Mouse (Mus musculus) ovary, postnatal 36 days (tissue): ENCODE data around the gene Cdk17.

Source experiments
- DNase-seq: peaks from one replicate; pipeline ENCODE4 v3.0.0; 2022; ENCODE audit warnings: low spot score, mixed read lengths

The Cdk17 gene

DNA sequence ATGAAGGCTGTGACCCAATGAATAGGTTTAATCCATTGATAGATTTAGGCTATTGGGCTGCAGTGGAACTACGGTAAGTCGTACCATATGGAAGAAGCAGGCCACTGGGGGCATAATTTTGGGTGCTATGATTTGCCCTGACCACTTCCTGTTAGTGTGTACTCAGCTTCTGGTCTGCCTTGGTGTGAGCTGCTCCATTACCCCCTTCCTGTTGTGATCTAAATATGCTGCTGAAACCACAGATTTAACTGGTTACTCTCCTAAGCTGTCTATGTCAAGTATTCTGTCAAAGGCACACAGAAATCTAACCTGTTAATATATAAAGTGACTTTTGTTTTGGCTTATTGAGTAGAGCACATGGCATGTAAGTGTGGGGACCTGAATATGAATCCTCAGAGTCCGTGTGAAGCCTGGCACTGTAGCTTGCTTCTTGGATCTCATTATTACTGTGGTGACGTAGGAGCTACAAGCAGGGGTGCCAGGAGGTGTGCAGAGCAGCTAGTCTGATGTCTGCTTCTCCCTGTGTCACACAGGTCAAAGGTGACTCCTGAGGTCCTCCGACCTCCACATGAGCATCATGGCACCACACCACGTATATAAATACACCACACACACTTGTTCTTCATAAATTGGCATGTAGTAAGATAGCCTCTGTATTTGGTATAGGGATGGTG, 10.6 kb downstream of the Cdk17 start:
- DNase-seq: no peak

DNA sequence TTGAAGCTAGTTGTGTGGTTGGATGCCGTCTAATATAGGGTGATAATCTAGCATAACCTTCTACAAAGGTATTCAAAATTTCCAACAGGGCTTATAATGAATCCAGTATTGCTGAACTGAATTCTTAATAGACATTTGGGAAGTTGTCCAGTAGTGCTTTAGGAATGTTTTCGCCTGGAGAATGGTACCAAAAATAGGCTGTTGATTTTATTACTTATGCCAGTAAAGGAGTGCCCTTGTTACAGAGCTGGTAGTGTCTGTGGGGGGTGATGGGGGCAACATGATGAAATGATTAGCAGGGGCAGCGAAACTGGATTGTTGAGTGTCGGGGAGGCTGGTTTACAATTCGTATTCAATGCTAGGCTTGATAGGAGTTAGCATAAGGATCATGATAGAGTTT, 16.8 kb downstream of the Cdk17 start:
- DNase-seq: no peak

DNA sequence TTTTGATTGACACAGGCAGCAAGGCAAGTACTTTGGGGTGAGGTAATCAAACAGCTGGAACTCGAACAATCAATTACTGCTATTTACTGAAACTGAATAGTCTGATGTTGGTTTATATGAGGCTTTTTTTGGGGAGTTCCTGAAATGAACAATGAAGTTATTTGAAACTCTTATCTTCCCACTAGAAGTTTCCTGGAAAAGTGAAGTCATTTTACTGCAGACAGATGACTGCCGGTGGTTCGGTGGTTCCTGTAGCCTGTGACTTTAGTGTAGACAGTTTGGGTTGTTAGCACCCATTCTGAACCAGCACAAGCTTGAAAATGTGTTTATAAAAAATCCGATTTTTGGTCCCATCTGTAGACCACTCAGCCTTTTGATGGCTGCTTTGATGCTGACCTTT, 17.2 kb downstream of the Cdk17 start:
- DNase-seq: no peak

DNA sequence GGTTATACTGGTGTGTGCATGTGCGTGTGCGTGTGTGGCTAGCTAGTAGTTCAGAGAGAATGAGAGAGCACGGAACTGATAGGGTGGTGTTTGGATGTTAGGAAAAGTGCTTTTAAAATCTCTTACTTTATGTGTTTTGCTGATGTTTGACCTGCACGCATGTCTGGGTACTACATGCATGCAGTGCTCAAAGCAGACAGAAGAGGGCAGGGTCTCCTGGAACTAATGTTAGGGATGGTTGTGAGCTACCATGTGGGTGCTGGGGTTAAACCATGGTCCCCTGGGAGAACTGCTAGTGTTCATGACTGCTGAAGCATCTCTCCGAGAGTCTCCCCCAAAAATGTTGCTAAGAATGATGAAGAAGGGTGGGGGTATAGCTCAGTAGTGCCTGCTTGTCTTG, 18.0 kb downstream of the Cdk17 start:
- no peak for DNase-seq

DNA sequence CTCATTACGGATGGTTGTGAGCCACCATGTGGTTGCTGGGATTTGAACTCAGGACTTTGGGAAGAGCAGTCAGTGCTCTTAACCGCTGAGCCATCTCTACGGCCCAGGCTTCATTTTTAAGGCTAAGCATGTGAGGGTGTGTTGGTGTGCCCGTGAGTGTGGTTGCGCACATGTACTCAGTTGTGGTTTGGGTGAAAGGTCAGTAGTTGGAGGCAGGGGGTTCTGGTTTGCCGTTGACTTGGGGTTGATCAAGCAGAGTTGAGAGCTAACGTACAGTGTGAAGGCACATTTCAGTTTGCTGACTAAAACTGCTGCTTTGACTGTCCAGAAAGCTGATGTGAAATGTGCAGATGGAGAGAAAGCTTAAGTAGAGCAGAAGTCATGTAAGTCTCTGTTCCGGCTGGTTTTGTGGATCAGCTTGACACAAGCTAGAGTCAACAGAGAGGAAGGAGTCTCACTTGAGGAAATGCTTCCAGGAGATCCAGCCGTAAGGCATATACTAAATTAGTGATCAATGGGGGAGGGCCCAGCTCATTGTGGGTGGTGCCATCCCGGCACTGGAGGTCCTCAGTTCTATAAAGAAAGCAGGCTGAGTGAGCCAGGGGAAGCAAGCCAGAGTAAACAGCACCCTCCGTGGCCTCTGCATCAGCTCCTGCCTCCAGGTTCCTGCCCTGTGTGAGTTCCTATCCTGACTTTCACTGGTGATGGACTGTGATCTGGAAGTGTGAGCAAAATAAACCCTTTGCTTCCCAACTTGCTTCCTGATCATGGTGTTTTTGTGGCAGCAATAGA, 19.2 kb downstream of the Cdk17 start:
- DNase-seq: no peak

DNA sequence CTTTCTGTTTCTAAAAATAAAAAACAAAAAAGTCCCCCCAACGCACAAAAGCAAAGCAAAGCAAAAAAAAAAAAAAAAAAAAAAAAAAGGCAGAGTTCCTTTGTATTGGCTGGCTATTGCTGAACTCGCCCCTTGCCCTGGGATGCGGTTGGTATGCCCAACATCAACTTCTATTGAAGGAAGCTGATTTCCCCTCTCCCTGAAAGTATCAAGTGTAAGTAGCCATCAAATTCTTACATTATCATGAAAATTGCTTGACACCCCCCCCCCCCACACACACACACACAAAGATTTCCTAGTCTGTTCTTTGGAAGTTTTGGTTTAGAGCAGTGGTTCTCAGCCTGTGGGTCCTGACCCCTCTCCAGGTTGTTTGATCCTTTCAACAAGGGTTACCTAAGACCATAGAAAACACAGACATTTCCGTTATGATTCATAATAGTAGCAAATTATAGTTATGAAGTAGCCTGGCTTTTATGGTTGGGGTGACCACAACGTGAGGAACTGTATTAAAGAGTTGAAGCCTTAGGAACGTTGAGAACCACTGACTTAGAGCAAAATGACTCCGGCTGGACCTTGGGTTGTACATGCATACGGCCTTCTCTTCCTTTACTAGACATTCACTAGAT, 23.8 kb downstream of the Cdk17 start:
- no peak for DNase-seq

DNA sequence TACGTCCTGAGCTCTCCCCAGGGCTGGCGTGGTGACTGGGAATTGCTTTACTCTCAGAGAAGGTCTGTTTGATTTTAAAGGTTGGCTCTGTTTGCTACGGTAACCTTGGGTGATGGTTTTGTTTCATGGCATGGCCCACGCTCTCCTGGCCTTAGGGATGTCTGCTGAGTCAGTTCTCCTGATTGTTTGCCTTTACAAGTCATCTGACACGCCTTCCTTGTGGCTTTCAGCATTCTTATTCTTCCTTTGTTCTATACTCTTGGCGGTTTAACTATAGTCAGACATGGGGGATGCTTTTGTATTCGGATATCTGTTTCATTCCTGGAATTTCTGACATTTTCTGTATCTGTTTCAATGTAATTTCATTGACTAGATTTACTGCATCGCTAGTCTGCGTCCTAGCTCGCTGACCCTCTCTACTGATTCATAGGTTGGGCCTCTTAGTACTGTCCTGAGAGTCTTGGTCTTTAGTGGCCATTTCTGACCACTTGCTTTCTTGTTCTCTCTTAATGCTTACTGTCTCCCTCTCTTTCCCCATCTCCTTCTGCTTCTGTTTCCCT, 27.8 kb downstream of the Cdk17 start:
- no peak for DNase-seq

DNA sequence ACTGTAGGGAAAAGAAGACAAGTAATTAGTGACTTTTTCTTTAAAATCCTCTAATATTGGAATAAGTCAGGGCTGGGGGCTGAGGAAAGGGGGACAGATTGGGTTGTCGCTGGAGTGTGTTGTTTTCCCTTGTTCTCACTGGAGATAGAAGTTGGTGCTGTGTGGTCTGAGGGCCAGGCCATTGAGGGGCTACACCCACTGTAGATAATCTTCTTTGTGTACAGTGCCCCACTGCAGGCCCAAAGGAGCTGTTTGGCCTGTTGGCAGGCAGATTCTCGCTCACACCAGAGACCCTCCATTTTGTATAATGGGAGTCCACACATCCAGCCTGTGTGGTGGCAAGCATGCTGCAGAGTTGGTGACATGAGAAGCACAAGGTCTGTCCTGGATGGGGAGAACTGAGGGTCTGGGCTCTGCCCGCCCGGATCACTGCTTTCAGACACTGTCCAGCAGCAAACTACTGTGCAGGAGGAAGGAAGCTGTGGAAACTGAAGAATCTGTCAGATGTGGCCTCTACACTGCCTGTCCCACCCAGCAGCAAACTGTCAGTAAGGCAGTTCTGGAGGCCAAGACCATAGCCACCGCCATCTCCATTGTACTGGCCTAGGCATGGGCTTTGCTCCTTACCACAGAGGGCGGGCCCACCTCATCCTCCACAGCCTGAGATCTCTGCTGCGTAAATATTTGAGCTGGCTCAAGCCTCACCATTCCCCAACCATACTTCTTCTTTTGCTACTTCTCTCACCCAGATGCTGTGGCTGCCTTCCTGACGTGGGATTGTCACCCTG, 30.0 kb downstream of the Cdk17 start:
- DNase-seq: no peak

DNA sequence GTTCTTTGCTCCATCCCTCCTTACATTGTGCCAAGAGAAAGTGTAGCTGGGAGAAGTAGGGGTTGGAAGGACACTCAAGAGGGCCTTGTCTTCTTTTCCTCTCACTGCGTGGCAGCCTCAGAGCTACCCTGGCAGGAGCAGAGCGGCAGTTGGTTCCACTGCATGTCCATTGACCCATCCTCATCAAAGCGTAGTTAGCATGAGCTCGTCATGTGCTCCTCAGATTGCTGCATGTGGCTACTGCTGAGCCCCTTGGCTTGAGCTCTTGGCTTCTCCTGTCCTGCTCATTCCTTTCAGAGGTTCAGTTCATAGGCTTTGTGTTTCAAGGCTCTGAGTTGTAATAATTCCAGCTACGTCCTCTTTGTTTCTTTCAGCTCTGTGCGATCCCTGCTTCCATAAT, 36.4 kb downstream of the Cdk17 start:
- no peak for DNase-seq

DNA sequence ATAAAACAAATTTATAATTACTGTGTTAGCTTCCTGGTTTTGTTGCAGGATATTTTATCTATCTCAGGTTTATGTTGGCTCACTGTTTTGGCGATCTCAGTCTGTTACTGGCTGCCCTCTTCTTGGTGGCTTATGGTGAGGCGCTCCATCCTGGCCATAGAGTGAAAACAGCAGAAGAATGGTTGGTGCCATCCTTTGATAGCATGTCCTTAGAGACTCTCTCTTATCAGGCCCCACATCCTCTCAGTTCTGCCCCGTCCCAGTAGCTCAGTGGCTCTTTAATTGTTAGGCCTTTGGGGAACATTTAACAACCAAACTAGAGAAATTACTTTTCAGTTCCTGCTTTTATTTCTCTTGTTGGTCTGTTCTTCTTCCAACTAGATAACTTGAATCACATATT, 38.3 kb downstream of the Cdk17 start:
- no peak for DNase-seq

DNA sequence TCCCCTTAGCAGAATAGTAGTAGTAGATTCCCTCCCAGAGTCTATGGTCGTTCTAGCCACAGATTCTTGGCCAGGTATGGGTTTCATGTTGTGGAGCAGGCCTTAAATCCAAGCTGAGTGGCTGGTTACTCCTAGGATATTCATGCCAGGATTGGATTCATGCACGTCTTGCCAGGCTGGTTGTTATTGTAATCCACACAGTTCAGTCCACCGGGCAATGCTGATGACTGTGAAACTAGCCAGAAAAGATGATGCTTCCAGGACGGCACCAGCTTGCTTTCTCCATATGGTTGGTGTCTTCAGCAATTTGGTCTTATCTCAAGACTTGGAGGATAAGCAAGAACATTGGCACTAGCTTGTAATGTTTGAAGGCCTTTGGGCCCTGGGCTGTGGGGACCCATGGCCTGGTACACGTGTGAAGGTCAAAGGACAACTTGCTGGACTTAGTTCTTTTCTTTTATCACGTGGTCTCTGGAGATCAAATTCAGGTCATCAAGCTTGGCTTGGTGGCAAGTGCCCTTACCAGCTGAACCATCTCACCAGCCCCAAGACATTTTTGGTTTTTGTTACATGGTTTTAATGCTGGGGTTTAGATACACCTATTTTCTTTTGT, 41.3 kb downstream of the Cdk17 start:
- DNase-seq: no peak

DNA sequence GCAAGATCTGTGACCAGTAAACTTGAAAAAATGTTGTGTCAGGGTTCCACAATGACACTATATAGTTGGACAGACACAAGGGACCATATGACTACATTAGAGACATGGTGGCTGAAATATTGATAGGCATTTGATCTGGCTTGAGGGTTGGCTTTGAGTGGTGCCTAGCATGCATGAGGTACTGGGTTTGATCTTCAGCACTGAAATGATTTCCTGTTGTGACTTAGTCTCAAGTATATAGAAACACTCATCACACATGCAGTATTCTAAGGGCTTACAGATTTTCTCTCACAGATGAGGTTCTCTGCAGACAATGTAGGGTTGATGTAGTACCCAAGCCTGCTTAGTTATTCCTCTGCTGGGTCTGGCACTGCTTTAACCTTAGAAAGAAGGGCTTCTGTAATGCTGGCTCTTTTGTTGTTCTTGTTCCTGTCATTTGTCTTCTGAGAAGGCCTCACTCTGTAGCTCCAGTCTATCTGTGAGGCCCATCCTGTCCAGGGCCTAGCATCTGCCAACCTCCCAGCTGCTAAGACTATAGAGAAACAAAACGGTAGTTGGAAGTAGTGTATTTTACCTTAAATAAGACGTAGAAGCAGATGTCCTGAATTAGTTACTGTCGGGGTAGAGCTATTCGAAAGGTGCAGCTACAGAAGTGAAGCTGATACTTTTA, 44.7 kb downstream of the Cdk17 start:
- no peak for DNase-seq

DNA sequence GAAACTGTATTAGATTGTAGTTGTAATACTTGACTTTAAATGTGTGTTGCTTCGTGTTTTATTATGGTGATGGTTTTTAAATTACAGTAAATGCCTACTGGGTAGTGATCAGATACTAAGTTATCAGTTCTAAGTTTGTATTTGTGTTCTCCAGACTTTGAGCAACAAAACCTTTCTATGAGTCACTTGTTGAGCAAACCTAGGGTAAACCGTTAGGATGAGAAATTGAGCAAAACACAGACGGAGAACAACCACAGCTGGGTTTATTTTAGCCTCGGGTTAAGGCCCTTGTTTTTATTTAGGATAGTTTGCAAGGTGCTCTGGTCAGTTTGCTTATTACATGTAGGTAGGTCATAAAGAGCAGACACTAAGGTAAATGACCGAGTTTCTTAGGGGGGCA, 46.5 kb downstream of the Cdk17 start:
- DNase-seq: no peak

DNA sequence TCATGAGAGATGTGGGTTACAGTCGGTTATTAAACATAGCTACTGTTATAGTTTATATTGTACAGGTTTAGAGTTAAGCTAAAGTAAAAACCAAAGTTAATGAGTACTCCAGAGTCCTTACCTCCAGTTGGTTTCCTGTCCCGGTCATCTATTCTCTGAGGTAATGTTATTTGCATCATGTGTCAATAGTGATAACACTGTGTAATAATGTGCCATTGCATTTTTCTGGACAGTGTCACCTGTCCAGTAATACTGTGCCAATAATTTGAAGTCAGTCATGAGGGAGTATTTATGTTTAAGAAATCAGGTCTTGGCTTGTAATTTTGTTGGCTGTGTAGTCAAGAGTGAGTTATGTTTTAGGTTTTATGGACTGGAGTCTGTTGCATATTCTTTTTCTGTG, 52.0 kb downstream of the Cdk17 start:
- no peak for DNase-seq

DNA sequence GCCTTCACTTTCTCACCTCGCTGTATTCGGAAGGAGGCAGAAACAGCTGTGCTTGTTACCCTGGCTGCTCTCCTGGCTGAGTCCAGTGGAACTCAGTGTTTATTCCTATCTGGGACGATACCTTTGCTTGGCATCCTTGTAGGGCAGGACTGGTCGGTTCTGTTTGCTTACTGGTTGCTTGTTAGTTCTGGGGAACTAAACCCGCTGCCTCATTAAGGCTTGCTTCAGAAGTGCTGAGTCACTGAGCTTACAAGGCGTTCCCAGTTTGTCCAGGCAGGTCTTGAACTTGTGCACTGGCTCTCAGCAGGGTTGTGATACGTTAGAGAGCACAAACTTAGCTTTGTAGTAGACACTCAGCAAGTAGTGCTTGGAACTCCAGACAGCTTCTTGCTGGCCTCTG, 52.7 kb downstream of the Cdk17 start:
- DNase-seq: no peak

DNA sequence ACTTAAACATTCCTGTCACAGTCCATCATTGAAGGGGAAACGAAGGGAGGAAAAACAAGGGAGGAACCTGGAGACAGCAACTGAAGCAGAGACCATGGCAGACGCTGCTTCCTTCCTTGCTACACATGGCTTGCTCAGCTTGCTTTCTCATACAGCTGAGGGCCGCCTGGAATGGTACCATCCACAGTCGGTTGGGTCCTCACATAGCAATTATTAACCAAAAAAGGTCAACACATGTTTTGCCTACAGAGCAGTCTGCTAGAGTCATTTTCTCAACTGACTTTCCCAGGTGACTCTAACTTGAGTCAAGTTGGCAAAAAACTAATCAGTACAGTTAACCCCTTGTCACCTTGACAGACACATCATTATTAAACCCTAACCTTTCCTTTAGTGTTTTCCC, 53.6 kb downstream of the Cdk17 start:
- DNase-seq: no peak

DNA sequence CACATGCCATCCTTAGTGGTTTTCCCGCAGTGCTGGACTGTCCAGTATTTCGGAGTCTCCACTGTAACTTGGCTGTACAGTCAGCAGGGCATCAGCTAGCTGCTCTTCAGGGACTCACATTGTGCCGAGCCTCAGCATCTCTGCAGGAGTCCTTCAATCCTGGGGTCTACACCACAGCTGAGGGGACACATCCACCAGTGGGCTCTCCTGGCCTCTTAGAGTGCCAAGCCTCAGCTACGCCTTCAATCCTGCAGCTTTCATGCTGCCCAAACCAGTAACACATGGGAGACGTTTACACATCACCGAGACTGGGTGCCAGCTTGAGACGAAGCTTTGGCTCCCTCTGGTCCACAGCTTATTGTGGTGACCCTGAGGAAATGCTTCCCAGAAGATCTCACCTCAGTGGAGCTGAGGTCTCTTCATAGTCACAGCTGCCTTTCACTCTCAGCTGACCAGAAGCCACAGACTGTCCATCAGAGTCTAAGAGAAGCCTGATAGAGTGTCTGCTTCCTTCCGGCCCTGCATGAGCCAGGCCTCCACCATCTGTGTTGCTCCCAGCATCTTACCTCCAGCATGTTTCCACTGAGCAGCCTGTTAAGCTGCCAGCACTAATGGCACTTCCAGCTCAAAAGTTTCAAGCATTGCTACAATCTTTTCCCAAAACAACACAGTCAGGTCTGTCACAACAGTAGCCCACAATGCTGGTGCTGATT, 54.5 kb downstream of the Cdk17 start:
- no peak for DNase-seq

DNA sequence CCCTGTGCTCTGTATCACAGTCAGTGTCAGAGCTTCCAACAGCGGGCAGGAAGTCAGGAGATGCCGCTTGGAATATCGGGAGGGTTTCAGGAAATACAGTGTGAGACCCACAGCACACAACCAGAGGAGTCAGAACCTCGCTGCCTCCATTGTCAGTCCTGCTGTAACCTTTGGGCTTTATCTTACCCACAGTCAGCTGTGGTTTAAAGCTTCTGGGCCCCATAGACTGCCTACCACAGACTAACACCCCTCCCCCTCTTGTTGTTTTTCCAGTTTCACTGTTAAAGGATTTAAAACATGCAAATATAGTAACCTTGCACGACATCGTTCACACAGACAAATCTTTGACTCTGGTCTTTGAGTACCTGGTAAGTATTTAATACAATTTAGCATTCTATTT, 65.1 kb downstream of the Cdk17 start:
- DNase-seq: no peak

DNA sequence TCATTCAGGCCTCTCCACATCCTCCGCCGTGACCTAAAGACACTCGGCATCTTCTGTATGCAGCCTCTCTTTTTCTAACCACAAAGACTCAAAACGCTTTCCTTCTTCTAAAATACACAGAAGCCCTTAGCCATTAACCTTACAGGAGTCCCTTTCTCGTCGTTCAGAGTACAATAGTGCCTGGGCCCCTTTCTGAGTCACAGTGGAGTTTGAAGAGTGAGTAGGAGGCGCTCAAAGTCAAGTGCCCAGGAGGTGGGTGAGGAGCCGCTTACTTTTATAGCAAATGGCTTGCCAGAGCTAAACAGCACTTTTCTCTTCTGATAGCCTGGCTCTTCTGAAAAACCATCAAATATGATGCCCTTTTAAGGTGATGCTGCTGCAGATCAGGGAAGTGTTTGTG, 67.2 kb downstream of the Cdk17 start:
- DNase-seq: no peak

DNA sequence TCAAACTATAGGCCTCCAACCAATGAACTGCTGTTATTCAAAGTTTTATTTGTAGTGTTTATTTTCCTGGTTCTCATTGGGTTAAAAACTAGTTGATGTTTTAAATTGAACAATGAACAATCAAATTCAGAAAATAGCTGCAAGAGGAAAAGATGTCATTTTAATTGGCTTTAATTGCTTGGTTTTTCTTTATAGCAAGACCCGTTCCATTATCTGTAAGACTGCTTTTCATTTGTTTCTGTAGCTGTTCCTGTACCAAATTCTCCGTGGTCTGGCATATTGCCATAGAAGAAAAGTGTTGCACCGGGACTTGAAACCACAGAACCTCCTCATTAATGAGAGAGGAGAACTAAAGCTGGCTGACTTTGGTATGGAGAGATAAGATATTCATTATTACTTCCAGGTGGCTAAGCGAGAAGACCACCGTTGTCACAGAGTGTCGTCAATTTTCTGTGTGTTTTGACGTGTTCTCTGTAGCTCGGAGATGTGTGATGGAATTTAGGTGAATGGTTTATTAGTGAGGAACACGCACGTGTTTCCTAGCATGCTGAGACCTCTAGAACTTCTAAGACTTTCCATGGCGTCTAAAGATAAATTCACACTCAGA, 67.8 kb downstream of the Cdk17 start:
- DNase-seq: no peak
